Mouse (Mus musculus) bone marrow macrophage, adult 2 months (primary cell): Measurements from ENCODE around the gene Ptprk. TPM values are rescaled to one million over a fixed set of nuclear protein-coding genes. Genes with fewer than 3 reads are reported as not detected.

Experiments
- H3K27ac ChIP-seq: 2 replicates; pipeline ENCODE4 v1.5.1; 2012; ENCODE audit warnings: low read depth, low read length; ENCODE audit not compliant: insufficient read depth
- H3K4me1 ChIP-seq: 2 replicates; pipeline ENCODE4 v1.6.1; 2012; ENCODE audit warnings: low read length; ENCODE audit not compliant: control insufficient read depth, insufficient read depth
- H3K4me3 ChIP-seq: 2 replicates; pipeline ENCODE4 v1.5.1; 2012; ENCODE audit warnings: mild to moderate bottlenecking, low read length, moderate library complexity; ENCODE audit not compliant: insufficient read depth
- CTCF ChIP-seq: IDR thresholded peaks from 2 replicates; pipeline ENCODE4 v1.5.1; 2012; ENCODE audit warnings: low read depth, mild to moderate bottlenecking, low read length, moderate library complexity
- POLR2A ChIP-seq: IDR thresholded peaks from 2 replicates; pipeline ENCODE4 v1.6.1; 2012; ENCODE audit warnings: mild to moderate bottlenecking, low read depth, low read length, borderline replicate concordance
- polyA plus RNA-seq: library from polyadenylated mRNA; stranded (reverse); fragments of >200 nt; gene quantifications from 2 replicates; pipeline ENCODE4 v1.2.4, GENCODE M21; 2012; ENCODE audit not compliant: missing spikeins, insufficient read depth, insufficient read length

Ptprk gene
- polyA plus RNA-seq, 1 experiment: 0.13 TPM

DNA sequence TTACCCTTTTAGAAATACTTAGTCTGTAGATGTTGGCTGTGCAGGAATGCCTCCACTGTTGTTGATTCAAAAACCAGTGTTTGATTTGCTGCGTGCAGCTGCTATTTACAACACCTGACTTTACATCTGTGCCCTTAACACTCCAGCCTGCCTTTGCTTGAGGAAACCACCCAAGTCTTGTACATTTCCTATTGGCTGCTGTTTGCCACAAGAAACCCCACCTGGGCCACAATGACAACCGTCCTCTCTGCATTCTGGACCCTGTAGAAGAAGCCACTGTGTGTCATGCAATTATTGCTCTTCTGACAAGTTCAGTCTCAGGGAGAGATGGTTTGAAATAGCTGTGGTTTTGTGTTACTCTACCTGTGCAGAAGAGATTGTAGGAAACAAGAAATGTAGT lies 439.0 kb downstream of the Ptprk start:
- H3K27ac ChIP-seq: no peak overlapping the region
- TF ChIP-seq CTCF (no peak), POLR2A (no peak)
- no peaks in the 10 kb centered on the region for H3K4me1 ChIP-seq
- H3K4me3 ChIP-seq: no peak overlapping the region

GRCm38 (mm10) chr10:28516147-28516546 lies 441.5 kb downstream of the Ptprk start:
- Histone ChIP-seq H3K27ac (no peak overlapping the region), H3K4me1 (no peaks in the 10 kb centered on the region), H3K4me3 (no peak overlapping the region)
- TF ChIP-seq POLR2A (no peak), CTCF (no peak)

GRCm38 (mm10) chr10:28518297-28518696 lies 443.7 kb downstream of the Ptprk start:
- Histone ChIP-seq H3K4me1 (no peaks in the 10 kb centered on the region), H3K27ac (no peak overlapping the region), H3K4me3 (no peak overlapping the region)
- TF ChIP-seq CTCF: no peak
- TF ChIP-seq POLR2A: no peak

- no peaks in the 10 kb centered on the region for H3K4me1 ChIP-seq
- TF ChIP-seq POLR2A: no peak
- TF ChIP-seq CTCF: no peak
- H3K4me3 ChIP-seq: no peak overlapping the region
- no peak overlapping the region for H3K27ac ChIP-seq
Observed at GRCm38 (mm10) chr10:28519861-28520260, 445.2 kb downstream of the Ptprk start.

- Histone ChIP-seq H3K4me3 (no peak overlapping the region), H3K27ac (no peak overlapping the region), H3K4me1 (no peaks in the 10 kb centered on the region)
- no peak for TF ChIP-seq POLR2A
- no peak for TF ChIP-seq CTCF
Observed at GRCm38 (mm10) chr10:28523992-28524735, 449.5 kb downstream of the Ptprk start.

- Histone ChIP-seq H3K4me3 (no peak overlapping the region), H3K27ac (no peak overlapping the region), H3K4me1 (no peaks in the 10 kb centered on the region)
- TF ChIP-seq CTCF (no peak), POLR2A (no peak)
Observed at GRCm38 (mm10) chr10:28540595-28540994, 466.0 kb downstream of the Ptprk start.

DNA sequence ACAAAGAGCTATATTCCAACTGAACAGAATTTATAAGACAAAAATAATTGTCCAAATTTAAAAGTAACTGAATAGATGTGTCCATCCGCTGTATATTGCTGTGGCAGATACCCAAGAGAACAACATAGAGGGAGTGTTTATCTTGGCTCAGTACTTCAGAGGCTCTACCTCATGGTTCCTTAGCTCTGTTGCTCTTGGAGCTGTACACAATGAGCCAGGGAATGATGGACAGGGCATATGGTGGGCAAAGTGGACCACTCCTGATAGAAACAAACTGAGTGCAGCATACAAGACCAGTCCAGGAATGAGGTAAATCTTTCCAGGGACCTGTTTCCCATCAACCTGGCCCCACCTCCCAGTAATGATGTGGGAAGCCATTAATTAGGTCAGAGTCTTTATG lies 468.1 kb downstream of the Ptprk start:
- Histone ChIP-seq H3K27ac (no peak overlapping the region), H3K4me1 (no peaks in the 10 kb centered on the region), H3K4me3 (no peak overlapping the region)
- no peak for TF ChIP-seq CTCF
- TF ChIP-seq POLR2A: no peak

DNA sequence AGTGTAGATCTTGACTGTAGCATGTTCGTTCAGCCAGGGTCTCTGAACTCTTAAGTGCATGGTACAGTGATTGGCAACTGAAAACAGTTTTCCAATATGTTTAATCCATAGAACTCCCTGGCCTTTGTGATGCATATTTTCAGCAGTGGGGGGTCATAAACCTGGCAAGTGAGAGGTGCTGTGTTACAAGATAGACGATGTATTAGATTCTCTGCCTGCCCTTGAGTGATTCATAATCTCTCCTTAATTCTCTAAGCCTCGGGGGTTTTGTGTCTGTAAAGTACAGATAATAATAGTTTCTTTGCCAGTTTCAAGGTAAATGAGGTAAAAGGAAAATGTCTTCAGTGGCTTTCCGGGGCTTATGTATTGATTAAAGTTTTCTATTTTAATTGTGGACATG lies 475.9 kb downstream of the Ptprk start:
- H3K4me1 ChIP-seq: no peaks in the 10 kb centered on the region
- H3K4me3 ChIP-seq: no peak overlapping the region
- no peak for TF ChIP-seq CTCF
- no peak for TF ChIP-seq POLR2A
- no peak overlapping the region for H3K27ac ChIP-seq

- no peak for TF ChIP-seq CTCF
- no peak for TF ChIP-seq POLR2A
- H3K4me1 ChIP-seq: no peaks in the 10 kb centered on the region
- no peak overlapping the region for H3K4me3 ChIP-seq
Observed at GRCm38 (mm10) chr10:28552068-28552467, 477.4 kb downstream of the Ptprk start.

GRCm38 (mm10) chr10:28564110-28564674 lies 489.6 kb downstream of the Ptprk start:
- Histone ChIP-seq H3K4me3 (no peak overlapping the region), H3K27ac (no peak overlapping the region), H3K4me1 (no peaks in the 10 kb centered on the region)
- TF ChIP-seq POLR2A: no peak
- no peak for TF ChIP-seq CTCF

More at GRCm38 (mm10) chr10:28552068-28552467, 477.4 kb downstream of the Ptprk start:
- H3K27ac ChIP-seq: no peak overlapping the region
